Mouse (Mus musculus) liver, postnatal 0 days (tissue): ENCODE results near the gene Ttc38.

Experiments used
- CTCF ChIP-seq: sonication (generic); IDR thresholded peaks from 2 replicates; pipeline ENCODE4 v1.5.1; 2016; ENCODE audit warnings: antibody characterized with exemption, low read depth
- EP300 ChIP-seq: IDR thresholded peaks from 2 replicates; pipeline ENCODE4 v1.6.1; 2016; ENCODE audit warnings: antibody characterized with exemption, low read depth, mild to moderate bottlenecking

- TF ChIP-seq CTCF: no peak
- TF ChIP-seq EP300: no peak
These were observed 53.5 kb downstream of the Ttc38 start for GRCm38 (mm10) chr15:85885606-85886005.
